Mouse (Mus musculus): ENCODE measurements around the gene Ttc39d.

DNA sequence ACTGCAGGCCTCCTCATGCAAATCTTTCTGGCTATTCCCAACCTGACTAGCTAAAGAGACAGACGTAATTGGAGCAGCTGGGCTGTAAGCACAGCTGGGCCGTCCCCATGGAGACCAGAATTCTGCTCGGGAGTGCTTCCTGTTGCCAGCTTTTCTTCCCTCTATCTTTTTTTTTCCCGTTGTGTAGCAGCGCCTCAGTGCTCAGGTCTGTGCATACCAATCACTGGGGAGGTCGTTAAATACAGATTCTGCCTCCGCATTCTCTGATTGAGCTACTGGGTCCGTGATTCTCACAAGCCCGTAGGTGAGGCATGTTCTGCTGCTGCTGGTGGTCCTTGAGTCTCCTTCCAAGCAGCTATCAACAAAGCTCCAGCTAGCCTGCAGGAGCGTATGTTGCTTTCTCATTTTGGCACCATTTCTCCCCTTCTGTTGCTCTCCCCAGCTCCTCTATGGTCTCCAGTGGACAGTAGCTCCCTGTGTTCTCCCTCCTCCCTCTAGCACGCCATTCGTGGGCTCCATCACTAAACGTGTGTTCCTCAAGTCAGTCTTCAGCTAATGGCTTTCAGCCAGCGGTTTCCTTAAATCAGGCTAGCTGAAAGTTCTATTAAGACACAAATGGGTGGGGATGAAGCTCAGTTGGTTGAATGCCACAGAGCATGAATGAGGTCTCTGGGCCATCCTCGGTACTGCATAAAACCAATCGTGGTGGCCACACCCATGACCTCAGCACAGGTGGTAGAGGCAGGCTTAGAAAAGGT, 38.7 kb upstream of the Ttc39d start:
- no peak for TF ChIP-seq POLR2A (IDR thresholded peaks at IDR 0.05; ENCODE audit: low read depth, low read length)
- no peak for TF ChIP-seq CTCF (conservative IDR thresholded peaks at IDR 0.05 in 1 of 2, IDR thresholded peaks at IDR 0.05 in 1 of 2; ENCODE audit: low read depth in 2 of 2, low read length in 2 of 2)
- TF ChIP-seq GABPA (IDR thresholded peaks at IDR 0.05; ENCODE audit: insufficient replicate concordance, low read depth, low read length), result no peak
- no peak for TF ChIP-seq RCOR1 (conservative IDR thresholded peaks at IDR 0.05; ENCODE audit: low read depth, low read length)
- TF ChIP-seq MYC (IDR thresholded peaks at IDR 0.05; ENCODE audit: low read depth, low read length), result no peak
- no peak for TF ChIP-seq RAD21 (IDR thresholded peaks at IDR 0.05; ENCODE audit: low read depth, low read length)
- TF ChIP-seq KAT2A (IDR thresholded peaks at IDR 0.05; ENCODE audit: insufficient replicate concordance, low read length), result no peak
- TF ChIP-seq ELF1 (IDR thresholded peaks at IDR 0.05; ENCODE audit: low read depth, low read length), result no peak
- TF ChIP-seq USF1 (IDR thresholded peaks at IDR 0.05; ENCODE audit: low read depth, low read length), result no peak
- no peak for TF ChIP-seq MXI1 (IDR thresholded peaks at IDR 0.05; ENCODE audit: low read depth, low read length)
- no peak for TF ChIP-seq EP300 (IDR thresholded peaks at IDR 0.05; ENCODE audit: low read length)
- TF ChIP-seq NRF1 (IDR thresholded peaks at IDR 0.05; ENCODE audit: low read depth, low read length), result no peak
- TF ChIP-seq JUN (IDR thresholded peaks at IDR 0.05; ENCODE audit: insufficient read depth, low read depth, low read length), result no peak
- TF ChIP-seq TCF12 (IDR thresholded peaks at IDR 0.05; ENCODE audit: low read depth, low read length), result no peak

Data from CH12.LX (cell line).